Mouse (Mus musculus): ENCODE measurements around the gene BC024978. TPM values are rescaled to one million over a fixed set of nuclear protein-coding genes. Genes with fewer than 3 reads are reported as not detected.
"Not testable (repeated sequence)": the region's sequence is repeated elsewhere in the genome, so short reads cannot be mapped to it uniquely, and the experiment has no call there.

The BC024978 gene
- total RNA-seq, 1 experiment from 2014 or later, result 6.8 TPM

- ATAC-seq (ENCODE audit: extremely low read depth, insufficient number of reproducible peaks, low FRiP score, poor library complexity, severe bottlenecking), result not testable (repeated sequence)
Measured at GRCm38 (mm10) chr7:27244088-27244487, 48.5 kb downstream of the BC024978 start.

DNA sequence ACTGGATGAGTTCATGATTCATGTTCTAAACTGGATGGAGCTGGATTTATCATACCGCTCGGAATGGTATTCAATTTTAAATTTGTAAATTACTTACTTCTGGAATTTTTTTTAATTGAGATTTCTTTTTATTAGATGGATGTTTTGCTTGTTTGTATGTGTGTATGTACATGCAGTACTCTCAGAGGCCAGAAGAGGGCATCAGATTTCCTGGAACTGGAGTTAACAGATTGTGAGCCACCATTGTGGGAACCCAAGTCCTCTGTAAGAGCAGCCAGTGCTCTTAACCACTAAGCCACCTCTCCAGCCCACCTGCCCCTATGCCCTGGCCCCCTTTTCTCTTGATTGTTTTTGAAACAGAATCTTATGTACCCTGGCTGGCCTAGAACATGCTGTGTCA lies 53.6 kb downstream of the BC024978 start:
- ATAC-seq (ENCODE audit: extremely low read depth, insufficient number of reproducible peaks, low FRiP score, poor library complexity, severe bottlenecking), result no peak

DNA sequence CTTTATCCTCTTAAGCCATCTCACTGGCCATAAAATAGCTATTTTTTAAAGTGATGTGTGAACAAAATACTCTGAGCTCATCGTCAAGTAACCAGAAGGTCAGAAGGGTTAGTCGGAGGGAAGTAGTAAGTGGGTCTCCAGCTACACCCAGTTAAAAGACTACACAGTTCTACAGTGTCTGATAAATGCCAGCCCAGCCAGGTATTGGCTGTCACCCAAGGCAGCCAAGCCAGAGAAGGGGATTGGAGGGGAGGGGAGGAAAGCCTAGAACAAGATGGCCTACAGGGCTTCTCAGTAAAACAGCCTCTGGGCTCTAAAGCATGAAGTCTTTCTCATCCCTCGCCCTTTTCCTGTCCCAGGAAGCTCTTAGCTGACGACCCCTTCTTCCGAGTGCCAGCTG lies 54.3 kb downstream of the BC024978 start:
- no peak for ATAC-seq (ENCODE audit: extremely low read depth, insufficient number of reproducible peaks, low FRiP score, poor library complexity, severe bottlenecking)

DNA sequence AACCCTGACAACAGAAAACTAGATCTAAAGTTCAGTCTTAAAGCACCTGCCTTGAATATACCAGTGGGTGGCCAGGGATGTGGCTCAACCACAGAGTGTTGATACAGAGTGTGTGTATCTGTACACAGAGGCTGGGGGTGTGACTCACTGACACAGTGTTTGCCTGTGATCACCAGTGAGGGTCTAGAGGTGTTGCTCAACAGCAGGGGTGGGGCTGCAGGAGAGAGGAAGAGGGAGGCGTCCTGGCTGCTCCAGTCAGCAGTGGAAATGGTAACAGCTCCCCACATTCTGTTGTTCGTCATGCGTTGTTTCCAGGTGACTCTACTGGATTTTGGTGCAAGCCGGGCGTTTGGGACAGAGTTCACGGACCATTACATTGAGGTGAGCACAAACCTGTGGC lies 56.4 kb downstream of the BC024978 start:
- ATAC-seq (ENCODE audit: extremely low read depth, insufficient number of reproducible peaks, low FRiP score, poor library complexity, severe bottlenecking), result no peak

- no peak for ATAC-seq (ENCODE audit: extremely low read depth, insufficient number of reproducible peaks, low FRiP score, poor library complexity, severe bottlenecking)
Measured at GRCm38 (mm10) chr7:27255721-27256120, 60.1 kb downstream of the BC024978 start.

GRCm38 (mm10) chr7:27257046-27257851 lies 61.7 kb downstream of the BC024978 start:
- ATAC-seq (ENCODE audit: extremely low read depth, insufficient number of reproducible peaks, low FRiP score, poor library complexity, severe bottlenecking), result no peak

- no peak for ATAC-seq (ENCODE audit: extremely low read depth, insufficient number of reproducible peaks, low FRiP score, poor library complexity, severe bottlenecking)
Measured at GRCm38 (mm10) chr7:27257852-27258204, 62.2 kb downstream of the BC024978 start.

- peak; percentile 79 for ATAC-seq (ENCODE audit: extremely low read depth, insufficient number of reproducible peaks, low FRiP score, poor library complexity, severe bottlenecking)
Measured at GRCm38 (mm10) chr7:27258205-27258899, 62.8 kb downstream of the BC024978 start, which contains the start of gene Numbl. Numbl (plus strand) TSS chr7:27258433.

DNA sequence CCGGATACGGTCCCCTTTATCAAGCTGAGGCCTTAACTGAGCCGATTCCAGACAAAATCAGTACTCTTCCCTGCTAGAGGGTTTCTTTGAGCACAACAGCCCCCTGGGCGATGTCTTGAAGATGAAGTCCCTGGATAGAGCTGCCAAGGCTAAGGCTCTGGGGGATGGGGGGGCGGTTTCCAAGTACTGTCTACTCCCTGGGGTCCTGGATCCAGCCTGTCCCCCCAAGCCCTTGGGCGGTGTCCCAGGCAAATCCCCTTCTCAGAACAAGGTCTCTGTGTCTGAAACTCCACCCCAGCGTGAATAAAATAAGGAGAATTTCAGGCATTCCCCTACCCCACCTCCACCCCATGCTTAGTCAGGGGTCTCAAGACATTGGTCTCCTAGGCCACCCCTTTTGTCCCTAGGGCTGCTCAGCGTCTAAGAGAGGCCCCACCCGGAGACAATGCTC lies 63.7 kb downstream of the BC024978 start:
- no peak for ATAC-seq (ENCODE audit: extremely low read depth, insufficient number of reproducible peaks, low FRiP score, poor library complexity, severe bottlenecking)

DNA sequence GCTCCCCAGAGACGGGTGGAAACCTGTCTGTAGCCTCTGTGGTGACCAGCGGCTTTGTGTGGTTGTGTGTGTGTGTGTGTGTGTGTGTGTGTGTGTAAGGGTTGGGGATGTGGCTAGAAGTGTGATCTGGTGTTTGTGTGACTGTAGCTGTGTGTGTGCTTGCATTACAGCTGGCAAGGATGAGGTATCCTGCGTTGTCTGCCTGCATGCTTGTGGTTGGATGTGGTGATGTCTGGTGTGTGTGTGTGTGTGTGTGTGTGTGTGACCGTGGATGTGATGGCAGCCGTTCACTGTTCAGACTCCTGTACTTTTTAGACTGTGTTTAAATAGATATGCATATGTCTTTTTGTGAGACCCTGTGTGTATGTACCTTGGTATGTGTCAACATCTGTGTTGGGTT lies 64.2 kb downstream of the BC024978 start:
- ATAC-seq (ENCODE audit: extremely low read depth, insufficient number of reproducible peaks, low FRiP score, poor library complexity, severe bottlenecking), result no peak

Other genes with a start within 250 kb of the BC024978 start
- gene Cyp2a12, start 166.7 kb upstream of the BC024978 start, total RNA-seq (2017), result not detected in 2 replicates
- not detected in 2 replicates for gene Cyp2f2, start 75.9 kb upstream of the BC024978 start, total RNA-seq (2017)
- gene Cyp2t4, start 42.1 kb upstream of the BC024978 start, total RNA-seq (2017), result not detected in 2 replicates
- 70.5 and 73.3 TPM in 2 replicates for gene Egln2, start 29.0 kb upstream of the BC024978 start, total RNA-seq (2017)
- gene Rab4b, start 16.9 kb upstream of the BC024978 start, total RNA-seq (2017), result 66.0 and 67.0 TPM in 2 replicates
- gene Gm21983, start 14.7 kb upstream of the BC024978 start, total RNA-seq (2017), result not detected in 2 replicates
- gene Mia, start 14.6 kb upstream of the BC024978 start, total RNA-seq (2017), result 1.4 TPM in 1 of 2 replicates, not detected in the other
- gene Snrpa, start 490 bp downstream of the BC024978 start, total RNA-seq (2017), result 20.4 and 25.8 TPM in 2 replicates
- 12.0 and 13.1 TPM in 2 replicates for gene Itpkc, start 32.9 kb downstream of the BC024978 start, total RNA-seq (2017)
- 29.5 and 32.5 TPM in 2 replicates for gene Coq8b, start 37.2 kb downstream of the BC024978 start, total RNA-seq (2017)
- gene Numbl, start 62.7 kb downstream of the BC024978 start, total RNA-seq (2017), result 0.86 and 2.7 TPM in 2 replicates
- gene Ltbp4, start 141.9 kb downstream of the BC024978 start, total RNA-seq (2017), result 0.12 TPM in 1 of 2 replicates, not detected in the other
- gene Shkbp1, start 160.2 kb downstream of the BC024978 start, total RNA-seq (2017), result 56.8 and 69.9 TPM in 2 replicates
- gene Gm20479, start 161.6 kb downstream of the BC024978 start, total RNA-seq (2017), result not detected in 2 replicates